Mouse (Mus musculus) adrenal gland, adult (tissue): Measurements from ENCODE around the gene Osbp2.

ENCODE experiments used
- DNase-seq, 2 experiments: peaks; one replicate each; pipeline ENCODE4 v3.0.0; 2022 to 2023; ENCODE audit warnings: low spot score in 1 of 2; ENCODE audit not compliant: inconsistent age in 2 of 2

Gene Osbp2

DNA sequence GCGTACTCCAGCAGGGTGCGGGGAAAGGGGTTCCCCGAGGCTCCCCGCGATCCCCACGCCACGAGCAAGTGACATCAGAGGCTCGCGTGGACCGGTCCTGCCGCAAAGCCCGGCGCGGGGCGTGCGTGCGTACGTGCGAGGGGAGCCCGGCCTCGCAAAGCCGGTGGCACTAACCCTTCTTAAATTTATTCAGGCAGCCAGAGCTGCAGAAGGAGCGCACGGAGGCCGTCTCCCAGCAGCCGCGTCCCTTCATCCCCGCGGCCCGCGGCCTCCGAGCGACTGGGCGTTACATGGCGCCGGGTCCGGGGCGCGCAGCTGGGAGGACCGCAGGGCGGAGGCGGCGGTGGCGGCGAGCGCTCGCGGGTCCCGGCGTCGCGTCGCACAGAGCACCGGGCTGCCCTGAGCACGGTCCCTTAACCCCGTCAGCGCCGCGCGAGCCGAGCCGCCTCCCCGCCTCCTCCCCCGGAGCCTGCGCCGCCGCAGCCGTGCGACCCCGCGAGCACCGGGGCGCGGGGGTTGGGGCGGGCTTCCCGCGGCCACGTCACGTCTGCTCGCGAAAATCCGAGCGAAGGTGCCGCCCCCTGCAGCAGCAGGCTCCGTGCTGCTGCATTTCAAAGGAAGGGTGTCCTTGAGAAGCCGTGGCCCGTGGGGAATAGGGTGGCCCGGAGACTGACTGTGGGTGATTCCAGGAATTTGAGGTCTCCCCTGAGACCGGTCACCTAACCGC lies 101.8 kb downstream of the Osbp2 start:
- DNase-seq: peak; percentile 43 to 68

DNA sequence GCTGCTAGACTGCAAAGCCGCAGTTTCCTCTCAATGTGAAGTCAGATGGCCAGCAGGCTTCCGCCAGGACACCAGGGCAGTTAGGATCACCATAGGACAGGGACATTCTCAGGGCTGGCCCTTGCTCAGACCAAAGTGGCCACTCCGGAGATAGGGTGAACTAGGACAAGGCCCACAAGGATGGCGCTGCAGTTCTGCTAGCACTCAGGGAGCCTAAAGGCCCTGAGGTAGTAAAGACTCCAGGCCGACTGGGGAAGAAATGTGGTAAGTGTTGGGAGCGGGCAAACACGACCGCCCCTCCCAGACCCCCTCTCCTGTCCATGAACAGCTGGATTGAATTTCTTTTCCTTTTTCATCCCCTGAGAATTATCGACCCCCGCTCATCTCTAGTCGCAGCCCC lies 102.4 kb downstream of the Osbp2 start:
- DNase-seq: peak; percentile 14 to 52

DNA sequence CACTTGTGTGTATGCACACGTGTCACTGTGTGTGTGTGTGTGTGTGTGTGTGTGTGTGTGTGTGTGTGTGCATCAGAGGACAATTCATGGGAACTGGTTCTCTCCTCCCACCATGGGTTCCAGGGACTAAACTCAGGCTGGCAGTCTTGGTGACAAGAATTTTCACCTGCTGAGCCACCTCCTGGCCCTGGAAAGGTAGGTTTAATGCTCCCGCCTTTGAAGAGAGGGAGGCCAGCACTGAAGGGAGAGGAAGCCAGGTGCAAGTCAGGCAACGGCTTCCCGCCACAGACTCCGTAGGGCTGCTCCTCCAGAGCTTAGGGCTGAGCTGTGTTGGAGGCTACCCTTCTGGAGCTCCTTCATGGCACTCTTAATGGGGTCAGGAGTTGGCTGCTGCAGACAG lies 104.3 kb downstream of the Osbp2 start:
- no peak for DNase-seq

GRCm38 (mm10) chr11:3755341-3755740 lies 108.4 kb downstream of the Osbp2 start:
- no peak for DNase-seq

DNA sequence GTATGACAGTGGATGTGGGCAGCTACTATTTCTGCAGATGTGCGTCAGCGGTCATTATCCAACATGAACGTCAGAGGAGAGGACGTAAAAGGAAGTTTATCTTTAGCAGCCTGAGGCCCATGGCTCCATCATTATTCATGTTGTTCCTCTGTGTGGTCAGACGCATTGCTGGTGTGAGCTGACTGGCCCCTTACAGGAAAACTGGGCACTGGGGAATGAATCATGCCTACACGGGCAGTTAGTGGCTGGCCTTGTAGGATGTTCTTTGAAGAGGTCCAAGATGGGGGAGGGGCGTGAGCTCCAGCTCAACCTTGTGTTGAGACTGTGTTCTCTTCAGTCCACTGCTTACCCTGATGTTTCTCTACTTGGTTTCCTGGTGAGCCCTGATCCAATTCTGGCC lies 109.0 kb downstream of the Osbp2 start:
- DNase-seq: peak; percentile 70 to 73

- no peak for DNase-seq
Observed at GRCm38 (mm10) chr11:3753897-3754296, 109.8 kb downstream of the Osbp2 start.

GRCm38 (mm10) chr11:3752766-3753165 lies 110.9 kb downstream of the Osbp2 start:
- no peak for DNase-seq

GRCm38 (mm10) chr11:3749831-3750230 lies 113.9 kb downstream of the Osbp2 start:
- DNase-seq: no peak

- no peak for DNase-seq
Observed at GRCm38 (mm10) chr11:3742449-3742848, 121.3 kb downstream of the Osbp2 start.

DNA sequence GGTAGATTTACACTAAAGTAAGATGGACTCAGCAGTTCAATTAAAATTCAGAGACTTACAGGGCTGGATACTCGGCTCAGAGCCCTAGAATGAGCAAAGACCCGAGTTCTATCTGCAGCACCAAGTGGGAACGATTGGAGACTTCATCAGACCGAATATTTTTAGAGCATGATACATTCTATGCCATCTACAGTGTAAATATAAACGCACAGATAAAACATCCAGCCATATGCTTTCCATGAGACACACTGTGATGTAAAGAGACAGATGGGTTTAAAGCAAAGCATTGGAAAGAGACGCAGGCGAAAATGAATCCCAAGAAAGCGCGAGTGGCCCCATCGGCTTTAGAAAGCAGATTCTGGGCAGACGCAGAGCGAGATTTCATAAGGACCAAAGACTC lies 122.5 kb downstream of the Osbp2 start:
- DNase-seq: no peak

DNA sequence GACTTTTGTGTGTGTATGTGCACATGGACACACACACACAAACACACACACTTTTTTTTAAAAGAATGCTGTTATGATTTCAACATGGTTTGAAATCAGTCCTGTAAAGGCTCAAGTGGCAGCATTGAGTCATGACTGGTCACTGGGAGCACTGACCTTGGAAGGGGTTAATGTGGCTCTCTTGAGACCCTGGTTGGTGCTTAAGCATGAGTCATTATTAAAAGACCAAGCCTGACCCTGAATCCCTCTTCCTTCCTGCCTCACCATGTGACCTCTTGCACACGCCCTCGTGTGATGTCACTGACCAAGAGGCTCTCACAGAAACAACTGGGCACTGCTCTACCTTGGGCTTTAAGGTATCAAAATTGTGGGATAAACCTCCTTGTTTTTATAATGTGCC lies 124.9 kb downstream of the Osbp2 start:
- DNase-seq: peak; percentile 44 to 76

GRCm38 (mm10) chr11:3735715-3736114 lies 128.0 kb downstream of the Osbp2 start:
- DNase-seq: no peak

DNA sequence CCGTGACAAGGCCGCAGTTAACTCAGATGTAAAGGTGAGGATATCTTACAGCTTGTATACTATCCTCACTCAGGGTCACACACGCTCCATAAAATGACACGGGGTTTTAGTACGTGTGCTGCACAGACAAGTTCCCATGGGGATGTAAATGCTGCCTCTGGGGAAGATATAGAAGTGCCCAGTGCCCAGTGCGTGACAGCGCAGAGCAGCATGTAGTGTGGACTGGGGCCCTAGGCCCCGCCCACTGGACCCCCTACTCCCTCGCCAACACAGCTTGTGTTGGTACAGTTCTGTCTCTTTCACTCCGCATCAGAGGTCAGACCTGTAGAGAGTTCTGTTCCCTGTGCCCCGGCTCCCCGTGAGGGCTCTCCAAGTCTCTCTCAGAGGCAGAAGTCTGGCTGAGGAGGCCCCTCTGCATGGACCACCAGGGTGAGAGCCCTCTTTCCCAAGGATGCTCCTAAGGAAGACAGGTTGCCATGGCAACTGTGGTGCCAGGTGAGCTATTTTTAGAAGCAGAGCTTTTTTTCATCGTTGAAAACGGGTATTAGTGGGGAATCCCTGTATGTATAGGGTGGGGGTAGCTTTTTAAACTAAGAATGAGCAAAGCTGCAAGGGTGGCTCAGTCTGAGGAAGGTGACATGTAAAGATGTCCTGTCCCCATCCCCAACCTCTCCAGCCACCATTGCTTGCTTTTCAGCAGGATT lies 129.6 kb downstream of the Osbp2 start:
- DNase-seq: no peak

DNA sequence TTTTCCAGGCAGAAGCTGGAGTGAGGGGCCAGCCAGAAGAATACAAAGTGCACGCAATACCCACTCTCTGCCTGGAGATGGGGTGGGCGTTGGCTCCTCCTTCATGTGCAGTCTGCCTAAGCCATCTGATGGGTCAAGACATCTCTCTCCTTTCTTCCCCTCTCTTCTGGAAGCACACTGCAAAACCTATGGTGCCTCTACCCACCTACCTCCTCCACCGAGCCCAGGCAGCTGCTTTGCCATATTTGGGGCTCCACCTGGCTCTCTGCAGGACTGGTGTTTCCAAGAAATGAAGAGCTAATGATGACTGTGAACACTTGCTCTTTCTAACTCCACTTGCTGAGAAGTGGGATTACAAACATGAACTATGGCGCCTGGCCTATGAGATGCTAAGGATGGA lies 132.2 kb downstream of the Osbp2 start:
- no peak for DNase-seq

GRCm38 (mm10) chr11:3727438-3728105 lies 136.1 kb downstream of the Osbp2 start:
- no peak for DNase-seq

DNA sequence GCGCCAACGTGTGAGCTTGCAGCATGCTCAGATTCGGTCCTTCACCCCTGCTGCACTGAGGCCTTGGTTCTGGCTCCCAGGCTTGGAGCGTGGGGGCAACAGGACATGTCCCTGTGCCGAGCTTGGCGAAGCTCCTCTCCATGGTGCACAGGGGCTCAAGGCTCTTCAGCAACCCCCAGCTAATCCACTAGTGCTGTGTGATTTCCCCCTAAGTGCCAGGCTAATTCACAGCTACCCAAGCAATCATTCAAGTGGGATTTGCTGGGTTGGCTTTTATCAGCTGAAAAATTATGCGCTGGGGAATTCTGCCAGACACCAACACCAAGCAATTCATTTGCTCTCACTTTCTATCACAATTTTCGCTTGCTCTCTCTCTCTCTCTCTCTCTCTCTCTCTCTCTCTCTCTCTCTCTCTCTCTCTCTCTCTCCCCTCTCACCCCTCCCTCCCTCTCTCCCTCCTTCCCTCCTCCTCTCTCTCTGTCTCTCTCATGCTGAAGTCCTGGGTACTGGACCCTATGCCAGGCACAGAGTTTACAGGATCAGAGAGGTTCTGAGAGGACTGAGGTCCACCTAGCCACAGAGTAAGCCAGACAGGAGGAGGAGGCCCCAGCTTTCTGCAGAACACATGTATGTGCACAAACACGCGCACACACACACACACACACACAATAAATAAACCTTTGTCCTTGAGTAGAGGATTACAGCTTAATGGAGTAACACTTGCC lies 138.2 kb downstream of the Osbp2 start:
- no peak for DNase-seq

- no peak for DNase-seq
Observed at GRCm38 (mm10) chr11:3724726-3725125, 139.0 kb downstream of the Osbp2 start.

GRCm38 (mm10) chr11:3723910-3724309 lies 139.8 kb downstream of the Osbp2 start:
- DNase-seq: no peak

DNA sequence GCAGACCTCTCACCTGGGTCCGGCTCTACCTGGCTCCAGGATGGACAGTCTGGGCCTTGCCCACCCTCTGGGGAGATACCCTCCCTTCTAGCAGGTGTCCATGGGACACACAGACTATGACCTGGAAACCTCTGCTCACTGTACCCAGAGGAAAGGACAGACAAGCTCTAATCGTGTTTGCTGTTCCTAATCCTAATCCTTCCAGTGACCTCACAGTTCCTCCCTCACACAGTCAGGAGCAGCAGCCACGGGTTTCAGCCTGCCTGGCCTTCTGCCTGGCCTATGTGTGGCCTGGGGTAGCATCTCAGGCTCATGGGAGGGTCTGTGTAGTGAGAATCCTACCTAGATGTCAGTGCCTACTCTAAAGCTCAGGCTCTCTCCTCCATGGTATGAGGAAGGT lies 140.8 kb downstream of the Osbp2 start:
- DNase-seq: no peak

DNA sequence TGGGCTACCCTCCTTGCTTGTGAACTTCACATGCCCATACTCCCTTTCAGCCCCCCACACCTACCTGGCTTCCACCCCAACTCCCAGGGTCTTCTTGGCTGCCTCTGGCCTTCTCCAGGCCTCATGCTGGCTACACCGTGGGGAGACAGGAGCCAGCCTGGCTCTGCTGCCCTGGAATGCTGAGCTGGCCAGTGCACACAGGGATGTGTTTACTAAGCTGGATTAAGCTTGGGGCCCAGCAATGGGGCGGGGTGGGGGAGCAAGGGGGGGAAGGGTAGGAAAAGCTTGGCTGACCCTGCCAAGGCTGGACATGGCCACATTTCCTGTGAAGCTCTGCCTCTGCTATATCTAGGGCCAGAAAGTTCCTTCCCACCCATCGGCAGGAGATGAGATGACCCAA lies 141.7 kb downstream of the Osbp2 start:
- DNase-seq: no peak

DNA sequence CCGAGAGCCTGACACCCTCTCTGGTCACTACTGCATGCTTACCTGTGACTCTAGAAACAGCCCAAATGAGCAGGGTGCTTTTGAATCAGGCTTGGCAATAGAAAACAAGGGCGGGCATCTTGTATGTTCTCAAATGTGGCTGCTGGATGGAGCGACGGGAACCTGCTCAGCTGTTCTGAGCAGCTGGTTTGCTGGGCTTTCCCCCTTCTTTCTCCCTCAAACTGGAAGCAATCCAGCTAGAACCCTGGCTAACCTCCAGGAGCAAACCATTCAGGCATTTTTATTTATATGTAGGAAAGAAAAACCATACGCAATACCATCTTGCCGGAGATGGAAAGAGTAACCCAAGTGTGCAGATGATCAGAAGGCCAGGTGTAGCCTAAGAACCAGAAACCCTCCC lies 147.0 kb downstream of the Osbp2 start:
- DNase-seq: no peak

GRCm38 (mm10) chr11:3714486-3714885 lies 149.2 kb downstream of the Osbp2 start:
- peak; percentile 61 to 89 for DNase-seq
